Mouse (Mus musculus) limb, embryonic 12.5 days (tissue): ENCODE measurements at regions not wholly inside any gene's neighbourhood (a gene's known extent, or its start where the extent isn't known, plus 50 kb on each side); places are given as distances from the start of the nearest gene placed in this dataset.

ENCODE experiments used
- ATAC-seq: fragments of 200-750 bp; cut with Nextera tagmentation; 2 replicates; pipeline ENCODE4 v1.8.0; 2017; ENCODE audit warnings: low read depth, moderate TSS enrichment; ENCODE audit not compliant: insufficient number of reproducible peaks, insufficient read depth, low FRiP score, low TSS enrichment
- H3K27ac ChIP-seq: fragments of 300-500 bp; sonication (generic); 2 replicates; pipeline ENCODE4 v1.5.1; 2016; ENCODE audit warnings: mild to moderate bottlenecking, moderate library complexity
- H3K27me3 ChIP-seq: fragments of 300-500 bp; sonication (generic); 2 replicates; pipeline ENCODE4 v1.6.1; 2016; ENCODE audit warnings: mild to moderate bottlenecking, moderate library complexity
- H3K36me3 ChIP-seq: fragments of 300-500 bp; sonication (generic); 2 replicates; pipeline ENCODE4 v1.6.1; 2016; ENCODE audit warnings: mild to moderate bottlenecking, moderate library complexity
- H3K4me1 ChIP-seq: fragments of 300-500 bp; sonication (generic); replicated peaks from 2 replicates; pipeline ENCODE4 v1.6.1; 2016
- H3K4me2 ChIP-seq: fragments of 300-500 bp; sonication (generic); 2 replicates; pipeline ENCODE4 v1.6.1; 2016; ENCODE audit warnings: mild to moderate bottlenecking, moderate library complexity
- H3K4me3 ChIP-seq: fragments of 300-500 bp; sonication (generic); replicated peaks from 2 replicates; pipeline ENCODE4 v1.5.1; 2016; ENCODE audit warnings: mild to moderate bottlenecking
- H3K9ac ChIP-seq: fragments of 300-500 bp; sonication (generic); replicated peaks from 2 replicates; pipeline ENCODE4 v1.6.1; 2016; ENCODE audit warnings: mild to moderate bottlenecking, moderate library complexity
- H3K9me3 ChIP-seq: fragments of 300-500 bp; sonication (generic); 2 replicates; pipeline ENCODE4 v1.6.1; 2016; ENCODE audit warnings: mild to moderate bottlenecking, moderate library complexity
- WGBS: fragments of 180-500 bp; shearing (Covaris S2); methylation state at CpG from one replicate; pipeline ENCODE4 v1.1.7; 2016; 5-methylcytosine and 5-hydroxymethylcytosine counted together

- Histone ChIP-seq H3K27me3 (no peaks in the 10 kb centered on the region), H3K36me3 (no peaks in the 10 kb centered on the region), H3K4me3 (no peak overlapping the region), H3K4me1 (peaks cover 12% of the 10 kb centered on the region), H3K4me2 (no peak overlapping the region), H3K9ac (no peak overlapping the region), H3K9me3 (no peaks in the 10 kb centered on the region), H3K27ac (no peak overlapping the region)
- ATAC-seq, result no peak
- 88% methylated on average over 2 of the region's 2 CpGs for WGBS
These were observed 221.0 kb upstream of the Fn1 start for GRCm38 (mm10) chr1:71874037-71874436.

DNA sequence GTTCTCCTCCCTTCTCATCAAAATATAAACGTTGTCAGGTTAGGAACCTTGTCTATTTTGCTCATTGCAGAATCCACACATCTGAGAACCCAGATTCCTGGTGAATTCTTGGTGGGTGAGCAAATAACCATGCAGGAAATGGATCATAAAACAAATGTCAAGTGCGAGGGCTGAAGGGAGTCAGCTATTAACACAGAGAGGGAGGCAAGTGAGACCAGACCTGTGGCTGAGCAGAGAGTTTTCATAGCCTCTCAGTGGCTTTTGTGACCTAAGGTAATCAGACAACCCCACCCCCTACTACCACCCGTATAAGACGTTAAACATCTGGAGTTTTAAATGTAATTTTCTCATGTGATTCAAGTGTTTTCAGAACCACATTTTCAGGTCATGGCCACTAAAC lies 212.7 kb upstream of the Fn1 start:
- WGBS, result 14% methylated on average over 4 of the region's 4 CpGs
- peak overlapping the region; percentile 4; the same call in 1 of the 2 replicates for H3K27ac ChIP-seq
- 0 out of 2 replicates have a peak, but pooled peaks have one; percentile 52 for ATAC-seq

DNA sequence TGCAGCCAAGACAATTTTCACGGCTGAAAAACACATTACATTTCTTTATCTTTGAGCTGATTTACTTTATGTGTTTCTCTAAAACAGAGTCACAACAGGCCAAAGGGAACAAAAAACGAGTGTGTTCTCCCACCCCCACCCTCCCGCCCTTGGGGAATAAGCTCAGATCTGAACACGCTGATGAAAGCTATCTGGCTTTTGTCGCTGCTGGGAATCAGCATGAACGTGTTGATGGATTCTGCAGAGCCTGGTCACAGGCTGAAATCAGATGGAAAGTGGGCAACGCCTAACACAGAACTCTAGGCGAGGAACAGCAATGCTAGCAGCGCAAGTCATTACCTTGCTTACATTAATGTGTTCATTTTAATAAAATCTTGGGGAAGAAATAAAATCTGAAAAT lies 211.7 kb upstream of the Fn1 start:
- Histone ChIP-seq H3K9ac (no peak overlapping the region), H3K36me3 (no peaks in the 10 kb centered on the region), H3K27ac (no peak overlapping the region), H3K4me1 (peaks cover 16% of the 10 kb centered on the region), H3K4me3 (no peak overlapping the region), H3K4me2 (no peak overlapping the region), H3K9me3 (no peaks in the 10 kb centered on the region), H3K27me3 (no peaks in the 10 kb centered on the region)
- no peak for ATAC-seq
- 53% methylated on average over 9 of the region's 9 CpGs for WGBS

More for the DNA sequence above, 212.7 kb upstream of the Fn1 start:
- H3K36me3 ChIP-seq, result no peaks in the 10 kb centered on the region
- no peak overlapping the region for H3K9ac ChIP-seq
- H3K27me3 ChIP-seq, result no peaks in the 10 kb centered on the region
- peaks cover 16% of the 10 kb centered on the region for H3K4me1 ChIP-seq
- no peak overlapping the region for H3K4me3 ChIP-seq
- H3K4me2 ChIP-seq, result no peak overlapping the region
- no peaks in the 10 kb centered on the region for H3K9me3 ChIP-seq

- no peaks in the 10 kb centered on the region for H3K4me1 ChIP-seq
- no peak overlapping the region for H3K4me3 ChIP-seq
- ATAC-seq, result no peak
- no peak overlapping the region for H3K27ac ChIP-seq
- 91% methylated on average over 2 of the region's 2 CpGs for WGBS
- no peaks in the 10 kb centered on the region for H3K27me3 ChIP-seq
- H3K4me2 ChIP-seq, result no peak overlapping the region
- no peak overlapping the region for H3K9ac ChIP-seq
- no peaks in the 10 kb centered on the region for H3K36me3 ChIP-seq
- no peaks in the 10 kb centered on the region for H3K9me3 ChIP-seq
These were observed 200.2 kb upstream of the Fn1 start for GRCm38 (mm10) chr1:71853212-71853611.

GRCm38 (mm10) chr1:71851268-71851667 lies 198.3 kb upstream of the Fn1 start:
- H3K27ac ChIP-seq, result no peak overlapping the region
- no peak overlapping the region for H3K9ac ChIP-seq
- no peak overlapping the region for H3K4me3 ChIP-seq
- no peaks in the 10 kb centered on the region for H3K27me3 ChIP-seq
- no peak overlapping the region for H3K4me2 ChIP-seq
- ATAC-seq, result no peak
- no peaks in the 10 kb centered on the region for H3K36me3 ChIP-seq
- WGBS, result 86% methylated on average over 8 of the region's 8 CpGs
- H3K9me3 ChIP-seq, result no peaks in the 10 kb centered on the region
- H3K4me1 ChIP-seq, result no peaks in the 10 kb centered on the region

- WGBS, result 97% methylated on average over 5 of the region's 5 CpGs
- no peak overlapping the region for H3K4me3 ChIP-seq
- H3K9ac ChIP-seq, result no peak overlapping the region
- peaks cover 10% of the 10 kb centered on the region for H3K4me1 ChIP-seq
- no peaks in the 10 kb centered on the region for H3K36me3 ChIP-seq
- H3K27me3 ChIP-seq, result no peaks in the 10 kb centered on the region
- H3K9me3 ChIP-seq, result no peaks in the 10 kb centered on the region
- H3K27ac ChIP-seq, result no peak overlapping the region
- no peak overlapping the region for H3K4me2 ChIP-seq
- ATAC-seq, result no peak
These were observed 195.7 kb upstream of the Fn1 start for GRCm38 (mm10) chr1:71848656-71849055.

GRCm38 (mm10) chr1:71844938-71845685 lies 192.1 kb upstream of the Fn1 start:
- peak overlapping the region; percentile 42 for H3K4me2 ChIP-seq
- ATAC-seq, result peak; percentile 47; the same call in 1 of the 2 replicates
- H3K9ac ChIP-seq, result no peak overlapping the region
- H3K9me3 ChIP-seq, result peaks cover 9% of the 10 kb centered on the region; the same call in 1 of the 2 replicates
- H3K4me3 ChIP-seq, result 0 out of 2 replicates have a peak overlapping the region, but pooled peaks have one; percentile 1
- H3K36me3 ChIP-seq, result no peaks in the 10 kb centered on the region
- H3K4me1 ChIP-seq, result peaks cover 17% of the 10 kb centered on the region
- peak overlapping the region; percentile 72 for H3K27ac ChIP-seq
- H3K27me3 ChIP-seq, result no peaks in the 10 kb centered on the region
- WGBS, result 23% methylated on average over 16 of the region's 16 CpGs

DNA sequence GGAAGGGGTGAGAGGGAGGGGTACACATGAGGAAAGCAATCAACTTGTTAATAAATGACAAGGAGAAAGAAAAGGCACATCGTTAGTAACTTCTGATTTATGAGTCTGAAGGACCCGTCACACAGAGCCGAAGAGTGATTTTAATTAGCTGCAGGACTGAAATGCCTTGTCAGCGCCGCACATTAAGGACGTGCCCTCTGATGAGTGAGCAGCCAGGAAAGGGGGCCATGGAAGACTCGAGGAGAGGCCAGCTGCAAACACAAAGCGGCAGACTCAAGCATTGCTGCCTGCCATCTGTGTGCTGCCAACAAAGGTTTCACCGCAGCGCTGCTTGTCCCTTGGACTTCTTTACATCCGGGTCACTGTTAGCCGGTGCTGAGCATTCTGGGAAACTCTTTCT lies 184.8 kb upstream of the Fn1 start:
- H3K36me3 ChIP-seq, result no peaks in the 10 kb centered on the region
- peak; percentile 74 for ATAC-seq
- H3K4me3 ChIP-seq, result peak overlapping the region; percentile 15
- no peak overlapping the region for H3K9ac ChIP-seq
- WGBS, result 9% methylated on average over 12 of the region's 12 CpGs
- H3K27me3 ChIP-seq, result no peaks in the 10 kb centered on the region
- peak overlapping the region; percentile 26 for H3K27ac ChIP-seq
- H3K9me3 ChIP-seq, result peaks cover 9% of the 10 kb centered on the region; the same call in 1 of the 2 replicates
- H3K4me2 ChIP-seq, result peak overlapping the region; percentile 50
- H3K4me1 ChIP-seq, result peaks cover 16% of the 10 kb centered on the region; the same call in 1 of the 2 replicates

DNA sequence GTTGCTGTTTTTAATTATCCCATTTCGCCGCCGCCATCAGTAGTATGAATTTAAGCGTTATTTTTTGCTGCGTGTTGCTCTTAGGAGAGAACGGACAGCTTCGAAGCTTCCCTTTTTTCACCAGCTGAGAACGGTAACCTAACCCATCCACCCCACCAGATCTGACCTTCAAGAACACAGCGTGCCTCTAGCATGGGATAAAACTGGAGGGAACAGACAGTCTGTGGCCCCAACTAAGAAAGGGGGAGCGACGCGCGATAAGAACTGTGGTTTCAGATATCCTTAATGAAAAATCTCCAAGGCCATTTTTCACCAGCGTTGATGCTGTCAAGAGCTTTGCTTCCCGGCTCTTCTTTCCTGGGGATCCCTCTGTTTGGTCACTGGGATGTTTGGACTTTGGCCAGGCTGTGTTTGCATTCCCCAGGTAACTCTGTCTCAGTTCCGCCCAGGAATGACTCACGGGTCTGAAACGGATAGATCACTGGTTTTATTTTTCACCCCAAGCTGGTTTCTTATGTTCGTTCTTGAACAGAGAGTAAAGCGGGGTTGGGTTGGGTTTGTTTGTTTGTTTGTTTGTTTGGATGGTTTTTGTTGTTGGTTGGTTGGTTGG lies 184.1 kb upstream of the Fn1 start:
- Histone ChIP-seq H3K4me3 (no peak overlapping the region), H3K27me3 (no peaks in the 10 kb centered on the region), H3K9me3 (peaks cover 9% of the 10 kb centered on the region; the same call in 1 of the 2 replicates), H3K36me3 (no peaks in the 10 kb centered on the region), H3K4me2 (peak overlapping the region; percentile 50), H3K4me1 (peaks cover 14% of the 10 kb centered on the region; the same call in 1 of the 2 replicates), H3K27ac (no peak overlapping the region; the same call in 1 of the 2 replicates), H3K9ac (no peak overlapping the region)
- ATAC-seq, result no peak
- 37% methylated on average over 20 of the region's 20 CpGs for WGBS

DNA sequence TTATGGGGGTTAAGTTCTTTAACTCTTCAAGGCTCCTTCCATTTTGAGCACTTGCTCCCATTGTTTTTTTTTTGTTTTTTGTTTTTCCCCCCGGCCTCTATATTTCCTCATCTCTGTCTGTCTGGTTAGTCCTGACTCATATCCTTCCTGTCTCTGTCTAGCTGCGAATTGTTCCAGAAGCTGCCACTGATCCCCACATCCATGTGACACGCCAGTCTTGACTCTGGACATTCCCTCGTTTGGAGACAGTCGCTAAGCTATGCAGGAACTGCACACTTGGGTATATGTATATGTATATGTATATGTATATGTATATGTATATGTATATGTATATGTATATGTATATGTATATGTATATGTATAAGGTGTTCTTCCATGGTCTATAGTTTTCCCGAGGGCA lies 177.4 kb upstream of the Fn1 start:
- H3K4me1 ChIP-seq, result no peaks in the 10 kb centered on the region
- H3K27ac ChIP-seq, result no peak overlapping the region
- 87% methylated on average over 6 of the region's 6 CpGs for WGBS
- H3K9me3 ChIP-seq, result no peaks in the 10 kb centered on the region
- no peaks in the 10 kb centered on the region for H3K36me3 ChIP-seq
- H3K4me3 ChIP-seq, result no peak overlapping the region
- H3K27me3 ChIP-seq, result no peaks in the 10 kb centered on the region
- H3K4me2 ChIP-seq, result no peak overlapping the region
- ATAC-seq, result no peak
- H3K9ac ChIP-seq, result no peak overlapping the region

DNA sequence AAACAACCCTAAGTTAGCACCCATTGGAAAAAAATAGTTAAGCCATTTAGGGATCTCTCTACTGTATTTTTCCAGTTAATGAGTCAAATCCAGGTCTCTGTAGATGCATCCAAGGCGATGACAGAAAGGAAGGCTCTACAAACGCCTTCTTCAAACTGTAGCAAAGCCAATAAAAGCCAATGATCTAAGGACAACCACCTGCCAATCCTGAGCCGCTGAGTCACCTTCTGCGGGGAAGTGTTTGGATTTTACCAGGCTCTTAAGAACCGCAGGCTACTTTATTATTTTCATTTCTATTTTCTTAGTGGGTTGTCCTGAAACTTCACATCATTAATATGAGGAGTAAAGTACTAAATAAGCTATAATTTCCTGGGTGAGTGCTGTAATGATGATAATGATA lies 171.4 kb upstream of the Fn1 start:
- no peaks in the 10 kb centered on the region for H3K9me3 ChIP-seq
- ATAC-seq, result no peak
- H3K36me3 ChIP-seq, result no peaks in the 10 kb centered on the region
- no peak overlapping the region for H3K4me3 ChIP-seq
- H3K4me2 ChIP-seq, result no peak overlapping the region
- H3K27ac ChIP-seq, result no peak overlapping the region
- H3K27me3 ChIP-seq, result no peaks in the 10 kb centered on the region
- no peak overlapping the region for H3K9ac ChIP-seq
- H3K4me1 ChIP-seq, result no peaks in the 10 kb centered on the region; the same call in 1 of the 2 replicates
- 83% methylated on average over 5 of the region's 5 CpGs for WGBS
